Mouse (Mus musculus) layer of hippocampus, postnatal 25 days (tissue): ENCODE measurements around the gene Rpl35. TPM values are rescaled to one million over a fixed set of nuclear protein-coding genes. Genes with fewer than 3 reads are reported as not detected.

Experiments
- DNase-seq, 2 experiments: peaks; one replicate each; pipeline ENCODE4 v3.0.0; 2022; ENCODE audit warnings: mixed read lengths in 2 of 2, low spot score in 1 of 2; ENCODE audit errors: extremely low spot score in 1 of 2
- total RNA-seq, 2 experiments: library from RNA; stranded (reverse); gene quantifications; 2 replicates each; pipeline ENCODE4 v1.2.3; 2021

The Rpl35 gene
- total RNA-seq, 2 experiments from 2014 or later, result 220 to 250 TPM

GRCm38 (mm10) chr2:38953152-38953883, 52.1 kb downstream of the Rpl35 start:
- DNase-seq, result peak; percentile 41 to 49

Other genes with a start within 250 kb of the Rpl35 start
- gene Nr6a1, start 77.9 kb downstream of the Rpl35 start, total RNA-seq, result 1 to 10 TPM; 4.3 to 5.5 TPM
- 1 to 10 TPM; 1.4 to 1.5 TPM for gene Olfml2a, start 73.6 kb downstream of the Rpl35 start, total RNA-seq
- under 1 TPM; 0.49 to 0.75 TPM for gene Wdr38, start 8.1 kb downstream of the Rpl35 start, total RNA-seq
- gene Arpc5l, start 276 bp downstream of the Rpl35 start, total RNA-seq, result 10 to 100 TPM; 91.9 to 96.2 TPM
- gene Golga1, start 59.9 kb upstream of the Rpl35 start, total RNA-seq, result 10 to 100 TPM; 30.8 to 36.4 TPM
- 10 to 100 TPM; 54.6 to 65.8 TPM for gene Scai, start 185.1 kb upstream of the Rpl35 start, total RNA-seq
- 10 to 100 TPM; 59.9 to 66.3 TPM for gene Ppp6c, start 220.8 kb upstream of the Rpl35 start, total RNA-seq